Mouse (Mus musculus) neutrophil, adult 83 days (primary cell): ENCODE data around the gene Gnat2. TPM values are rescaled to one million over a fixed set of nuclear protein-coding genes. Genes with fewer than 3 reads are reported as not detected.

Source experiments
- total RNA-seq, 2 experiments: library from RNA; stranded (reverse); gene quantifications; one replicate each; pipeline ENCODE4 v1.2.4; 2023

Gnat2 gene
- total RNA-seq = under 1 TPM in 1 of 2 experiments, not detected in 1; 0.50 TPM

DNA sequence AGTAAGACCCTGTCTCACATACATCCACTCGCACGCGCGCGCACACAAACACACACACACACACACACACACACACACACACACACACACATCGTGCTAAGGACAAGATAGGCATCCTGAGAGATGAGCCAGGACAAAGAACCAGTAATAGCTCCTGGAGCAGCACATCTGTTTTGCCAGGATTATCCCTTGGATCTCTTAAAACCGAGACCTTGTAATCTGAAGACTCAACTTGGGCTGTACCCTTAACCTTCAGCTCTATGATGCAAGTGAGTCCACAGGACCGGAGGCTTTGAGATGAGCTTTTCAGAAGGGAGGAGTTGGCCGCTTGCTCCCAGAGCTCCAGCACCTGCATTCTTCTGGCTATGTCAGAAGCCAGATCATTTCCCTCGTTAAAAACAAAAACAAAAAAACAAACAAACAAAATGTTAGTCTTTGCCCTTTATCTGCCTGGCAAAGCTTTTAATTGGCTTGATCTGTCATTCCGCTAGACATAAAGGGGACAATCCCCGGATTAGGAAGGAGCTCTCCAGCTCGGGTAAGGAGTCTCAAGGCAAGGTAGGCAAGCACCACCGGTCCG, at the start of gene Gnat2:
Gene Gnat2, plus strand, starts transcription at position 254 of the 580 bp plus-strand sequence.

DNA sequence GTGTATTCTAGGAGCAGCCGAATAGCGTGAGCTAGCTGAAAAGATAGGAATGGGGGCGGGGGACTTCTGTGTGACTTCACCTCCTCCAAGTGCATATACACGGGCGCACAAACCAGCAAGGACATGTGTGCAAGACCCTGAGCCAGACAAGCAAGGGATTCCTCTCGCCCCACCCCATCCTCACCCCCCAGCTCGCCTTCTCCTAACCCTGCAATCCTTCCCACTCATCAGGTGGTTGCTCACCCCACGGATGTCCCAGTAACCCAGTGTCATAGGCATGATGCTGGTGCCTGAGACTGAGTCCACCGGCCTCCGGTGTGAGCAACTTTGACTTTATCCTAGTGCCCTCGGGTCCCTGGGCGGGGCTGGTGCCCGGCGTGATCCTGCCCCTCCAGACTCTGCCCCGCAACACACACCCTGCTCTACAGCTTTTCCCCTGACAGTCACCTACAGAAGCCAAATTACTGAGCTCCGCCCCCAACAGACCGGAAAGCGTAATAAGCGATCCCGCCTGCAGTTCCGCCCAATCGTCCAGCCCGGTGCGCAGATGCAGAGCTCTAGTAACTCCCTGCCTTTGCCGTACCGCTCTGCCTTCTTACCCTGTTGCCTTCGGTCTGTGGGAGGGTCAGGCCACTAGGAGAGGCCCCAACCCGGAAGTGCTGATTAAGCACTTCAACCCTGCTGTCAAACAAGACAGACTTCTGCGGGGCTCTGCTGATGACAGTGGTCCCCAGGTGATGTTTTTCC, 48.0 kb upstream of the Gnat2 start, which contains the start of gene Gstm4:
Gene Gstm4, minus strand, starts transcription at position 501 of the 747 bp plus-strand sequence.

DNA sequence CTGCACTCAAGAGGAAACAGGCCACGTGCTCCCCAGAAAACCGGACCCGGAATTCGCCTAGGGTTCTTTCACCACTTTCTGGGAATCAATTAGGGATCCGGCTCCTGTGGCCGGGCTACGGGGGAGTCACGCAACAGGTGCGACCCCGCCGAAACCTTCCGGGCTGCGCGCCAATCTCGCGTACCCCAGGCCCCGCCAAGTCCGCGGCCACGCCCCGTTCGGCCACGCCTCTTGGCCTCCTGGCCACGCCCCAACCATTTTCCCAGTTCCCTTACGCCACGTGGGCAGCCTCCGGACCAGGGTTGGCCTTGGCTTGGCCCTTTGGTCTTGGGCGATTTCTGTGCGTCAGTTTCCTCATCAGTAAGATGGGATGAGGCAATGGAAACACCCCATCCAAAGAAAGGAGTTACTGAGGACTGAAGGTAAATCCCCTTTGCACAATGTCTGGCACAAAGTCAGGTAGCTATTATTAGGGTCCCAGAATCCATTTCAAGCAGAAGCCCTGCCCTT, 6.1 kb upstream of the Gnat2 start, which contains the start of gene Ampd2:
Gene Ampd2, minus strand, starts transcription at position 182 of the 510 bp plus-strand sequence.

DNA sequence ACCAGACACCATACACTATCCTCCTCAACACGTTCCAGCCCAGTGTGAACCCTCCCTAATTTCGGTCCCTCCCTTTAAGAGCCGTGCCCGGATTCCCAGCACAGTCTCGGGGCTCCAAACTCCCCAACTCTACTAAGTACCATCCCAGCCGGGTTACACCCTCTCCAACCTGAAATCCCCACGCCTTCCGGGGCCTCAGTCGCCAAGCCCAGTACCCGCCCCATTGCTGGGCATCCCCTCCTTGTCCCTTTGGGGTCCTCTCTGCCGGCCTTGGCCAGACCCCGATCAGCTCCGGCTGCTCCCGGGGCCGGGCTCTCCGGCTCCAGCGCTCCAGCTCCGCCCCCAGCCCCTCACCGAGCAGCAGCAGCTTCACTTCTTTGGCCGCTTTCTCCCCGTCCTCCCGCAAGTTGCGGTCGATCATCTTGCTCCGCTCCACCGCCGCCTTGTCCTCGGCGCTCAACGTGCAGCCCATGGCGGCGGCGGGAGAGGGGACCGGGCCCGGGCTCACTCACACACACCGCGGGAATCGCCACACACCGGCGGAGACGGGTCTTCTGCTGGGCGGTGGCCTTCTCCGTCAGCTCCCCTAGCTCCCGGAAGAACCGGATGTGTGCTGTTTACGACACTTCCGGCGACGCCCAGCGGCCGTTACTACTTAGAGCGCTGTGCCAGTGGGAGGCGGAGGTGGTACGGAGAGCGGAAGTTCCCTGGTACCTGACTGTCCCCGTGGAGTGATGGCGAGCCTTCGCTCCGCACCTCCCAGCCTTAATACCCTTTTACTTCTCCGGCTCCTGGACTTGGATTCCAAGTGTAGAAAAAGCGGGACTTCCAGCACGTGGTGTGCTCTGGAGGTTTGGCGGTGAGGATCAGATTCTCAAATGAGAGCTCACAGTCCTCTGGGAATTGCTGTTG, 53.2 kb downstream of the Gnat2 start, which contains the start of gene Gnai3:
Gene Gnai3, minus strand, starts transcription at position 613 of the 912 bp plus-strand sequence.

Other genes with a start within 250 kb of the Gnat2 start
- gene Eps8l3, start 215.6 kb upstream of the Gnat2 start, total RNA-seq = not detected
- 10 to 100 TPM in 1 of 2 experiments, 1 to 10 TPM in 1; 7.3 to 11.6 TPM for gene Gstm5, start 197.0 kb upstream of the Gnat2 start, total RNA-seq
- 1 to 10 TPM; 1.3 to 1.7 TPM for gene Gstm7, start 161.0 kb upstream of the Gnat2 start, total RNA-seq
- not detected for gene Gstm6, start 149.0 kb upstream of the Gnat2 start, total RNA-seq
- not detected for gene Gstm3, start 123.5 kb upstream of the Gnat2 start, total RNA-seq
- under 1 TPM in 1 of 2 experiments, not detected in 1; 0.57 TPM for gene Gstm2, start 106.3 kb upstream of the Gnat2 start, total RNA-seq
- 100 to 1,000 TPM; 120 to 123 TPM for gene Gstm1, start 74.8 kb upstream of the Gnat2 start, total RNA-seq
- gene Gstm4, start 47.9 kb upstream of the Gnat2 start, total RNA-seq = 1 to 10 TPM; 4.4 to 5.2 TPM
- 10 to 100 TPM; 52.3 to 63.7 TPM for gene Ampd2, start 6.1 kb upstream of the Gnat2 start, total RNA-seq
- 100 to 1,000 TPM; 103 to 111 TPM for gene Gnai3, start 53.4 kb downstream of the Gnat2 start, total RNA-seq
- gene Gpr61, start 62.1 kb downstream of the Gnat2 start, total RNA-seq = not detected
- 1 to 10 TPM in 1 of 2 experiments, under 1 TPM in 1; 0.88 to 1.2 TPM for gene Amigo1, start 93.5 kb downstream of the Gnat2 start, total RNA-seq
- 10 to 100 TPM; 22.3 to 26.6 TPM for gene Cyb561d1, start 108.4 kb downstream of the Gnat2 start, total RNA-seq
- 1 to 10 TPM; 8.2 to 9.6 TPM for gene Atxn7l2, start 118.1 kb downstream of the Gnat2 start, total RNA-seq
- gene Sypl2, start 133.9 kb downstream of the Gnat2 start, total RNA-seq = not detected
- 10 to 100 TPM; 35.3 to 40.1 TPM for gene Psma5, start 164.1 kb downstream of the Gnat2 start, total RNA-seq
- 100 to 1,000 TPM; 147 to 157 TPM for gene Sort1, start 191.3 kb downstream of the Gnat2 start, total RNA-seq